Mouse (Mus musculus) neural tube, embryonic 14.5 days (tissue): ENCODE measurements at regions not wholly inside any gene's neighbourhood (a gene's known extent, or its start where the extent isn't known, plus 50 kb on each side); places are given as distances from the start of the nearest gene placed in this dataset.

Source experiments
- ATAC-seq: fragments of 200-750 bp; cut with Nextera tagmentation; 2 replicates; pipeline ENCODE4 v1.8.0; 2017; ENCODE audit warnings: low read depth, mild to moderate bottlenecking, moderate TSS enrichment, moderate library complexity
- H3K27ac ChIP-seq: fragments of 300-500 bp; sonication (generic); 2 replicates; pipeline ENCODE4 v1.5.1; 2014; ENCODE audit warnings: low read depth, mild to moderate bottlenecking, control low read depth, low read length, moderate library complexity, mixed read lengths
- H3K27me3 ChIP-seq: fragments of 300-500 bp; sonication (generic); 2 replicates; pipeline ENCODE4 v1.6.1; 2014; ENCODE audit warnings: low read length; ENCODE audit not compliant: control insufficient read depth, insufficient read depth
- H3K36me3 ChIP-seq: fragments of 300-500 bp; sonication (generic); 2 replicates; pipeline ENCODE4 v1.6.1; 2014; ENCODE audit warnings: low read length, mixed read lengths; ENCODE audit not compliant: control insufficient read depth, insufficient read depth
- H3K4me1 ChIP-seq: fragments of 300-500 bp; sonication (generic); 2 replicates; pipeline ENCODE4 v1.6.1; 2014; ENCODE audit warnings: low read length; ENCODE audit not compliant: control insufficient read depth, insufficient read depth
- H3K4me2 ChIP-seq: fragments of 300-500 bp; sonication (generic); 2 replicates; pipeline ENCODE4 v1.6.1; 2014; ENCODE audit warnings: mild to moderate bottlenecking, low read depth, low read length, control low read depth
- H3K4me3 ChIP-seq: fragments of 300-500 bp; sonication (generic); 2 replicates; pipeline ENCODE4 v1.5.1; 2014; ENCODE audit warnings: low read depth, low read length, control low read depth, mixed read lengths
- H3K9ac ChIP-seq: fragments of 300-500 bp; sonication (generic); replicated peaks from 2 replicates; pipeline ENCODE4 v1.6.1; 2014; ENCODE audit warnings: low read depth, mild to moderate bottlenecking, control low read depth, low read length, mixed read lengths
- H3K9me3 ChIP-seq: fragments of 300-500 bp; sonication (generic); 2 replicates; pipeline ENCODE4 v1.6.1; 2016; ENCODE audit warnings: low read length; ENCODE audit not compliant: control insufficient read depth
- WGBS: fragments of 180-500 bp; shearing (Covaris S2); extraction: QIAGEN DNeasy Blood & Tissue Kit; methylation state at CpG from one replicate; pipeline ENCODE4 v1.1.7; 2014; 5-methylcytosine and 5-hydroxymethylcytosine counted together

DNA sequence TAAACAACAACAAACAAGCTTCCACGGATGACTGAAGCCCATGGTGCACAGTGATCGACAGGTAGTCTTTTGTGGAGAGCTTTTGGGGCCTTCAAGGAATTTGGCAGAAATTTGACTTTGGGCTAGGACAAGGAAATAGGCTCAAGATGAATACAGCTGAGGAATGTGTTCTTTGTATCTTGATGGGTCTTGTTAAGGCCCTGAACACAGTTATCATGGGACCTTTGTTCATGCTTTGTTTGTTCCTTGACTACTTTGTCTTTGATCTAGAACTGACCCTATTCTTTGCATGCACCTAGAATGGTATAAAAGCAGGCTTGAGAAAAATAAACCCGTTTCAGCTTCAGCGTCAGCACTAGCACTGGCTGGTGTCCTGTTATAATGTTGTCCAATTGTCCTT is 168.1 kb upstream of the Sp8 start:
- no peaks in the 10 kb centered on the region for H3K4me1 ChIP-seq
- no peaks in the 10 kb centered on the region for H3K9me3 ChIP-seq
- no peak for ATAC-seq
- H3K27me3 ChIP-seq, result no peaks in the 10 kb centered on the region
- WGBS, result 87% methylated on average over 4 of the region's 4 CpGs
- H3K4me3 ChIP-seq, result no peak overlapping the region
- H3K4me2 ChIP-seq, result no peak overlapping the region
- H3K36me3 ChIP-seq, result no peaks in the 10 kb centered on the region
- H3K27ac ChIP-seq, result no peak overlapping the region
- no peak overlapping the region for H3K9ac ChIP-seq

DNA sequence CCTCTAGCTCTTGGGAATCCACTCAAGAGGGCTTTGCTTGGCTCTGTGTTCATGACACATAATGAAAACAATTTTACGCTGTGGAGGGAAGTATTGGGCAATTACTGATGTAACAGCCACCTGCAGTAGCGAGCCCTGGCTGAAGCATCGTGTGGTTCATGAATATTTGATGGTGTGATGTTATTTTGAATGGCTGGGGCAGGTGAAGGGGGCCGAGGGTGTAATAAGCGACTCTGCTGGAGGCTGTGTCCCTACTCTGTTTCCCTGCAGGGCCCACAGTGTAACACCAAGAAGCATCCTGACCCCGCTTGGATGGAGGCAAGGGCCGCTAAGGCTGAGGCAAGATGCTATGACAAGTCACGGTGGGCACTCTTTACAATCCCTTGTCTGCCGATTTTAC is 184.6 kb upstream of the Sp8 start:
- no peaks in the 10 kb centered on the region for H3K36me3 ChIP-seq
- peaks cover 34% of the 10 kb centered on the region for H3K27me3 ChIP-seq
- H3K4me2 ChIP-seq, result no peak overlapping the region
- 6% methylated on average over 9 of the region's 9 CpGs for WGBS
- no peaks in the 10 kb centered on the region for H3K9me3 ChIP-seq
- peak; percentile 75; the same call in 1 of the 2 replicates for ATAC-seq
- H3K4me1 ChIP-seq, result no peaks in the 10 kb centered on the region
- no peak overlapping the region for H3K9ac ChIP-seq
- no peak overlapping the region for H3K27ac ChIP-seq
- no peak overlapping the region for H3K4me3 ChIP-seq

DNA sequence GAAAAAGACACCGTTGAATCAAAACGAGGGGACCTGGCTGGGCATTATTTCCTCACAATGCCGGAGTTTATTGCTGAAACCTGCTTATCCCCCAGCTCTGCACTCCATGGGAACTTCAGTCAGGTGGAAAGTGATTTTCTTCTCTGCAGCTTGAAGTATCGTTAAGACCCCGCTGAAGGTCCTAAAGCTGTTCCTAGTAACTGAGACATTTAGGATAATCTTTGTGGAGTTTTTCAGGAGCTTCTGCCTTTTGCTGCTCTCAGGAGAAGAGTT is 185.0 kb upstream of the Sp8 start:
- WGBS, result 0% methylated on average over 5 of the region's 5 CpGs
- H3K36me3 ChIP-seq, result no peaks in the 10 kb centered on the region
- no peaks in the 10 kb centered on the region for H3K9me3 ChIP-seq
- no peak overlapping the region for H3K9ac ChIP-seq
- no peaks in the 10 kb centered on the region for H3K4me1 ChIP-seq
- H3K27me3 ChIP-seq, result peaks cover 34% of the 10 kb centered on the region
- peak; percentile 62; the same call in 1 of the 2 replicates for ATAC-seq
- H3K4me3 ChIP-seq, result no peak overlapping the region
- H3K4me2 ChIP-seq, result no peak overlapping the region
- no peak overlapping the region for H3K27ac ChIP-seq

DNA sequence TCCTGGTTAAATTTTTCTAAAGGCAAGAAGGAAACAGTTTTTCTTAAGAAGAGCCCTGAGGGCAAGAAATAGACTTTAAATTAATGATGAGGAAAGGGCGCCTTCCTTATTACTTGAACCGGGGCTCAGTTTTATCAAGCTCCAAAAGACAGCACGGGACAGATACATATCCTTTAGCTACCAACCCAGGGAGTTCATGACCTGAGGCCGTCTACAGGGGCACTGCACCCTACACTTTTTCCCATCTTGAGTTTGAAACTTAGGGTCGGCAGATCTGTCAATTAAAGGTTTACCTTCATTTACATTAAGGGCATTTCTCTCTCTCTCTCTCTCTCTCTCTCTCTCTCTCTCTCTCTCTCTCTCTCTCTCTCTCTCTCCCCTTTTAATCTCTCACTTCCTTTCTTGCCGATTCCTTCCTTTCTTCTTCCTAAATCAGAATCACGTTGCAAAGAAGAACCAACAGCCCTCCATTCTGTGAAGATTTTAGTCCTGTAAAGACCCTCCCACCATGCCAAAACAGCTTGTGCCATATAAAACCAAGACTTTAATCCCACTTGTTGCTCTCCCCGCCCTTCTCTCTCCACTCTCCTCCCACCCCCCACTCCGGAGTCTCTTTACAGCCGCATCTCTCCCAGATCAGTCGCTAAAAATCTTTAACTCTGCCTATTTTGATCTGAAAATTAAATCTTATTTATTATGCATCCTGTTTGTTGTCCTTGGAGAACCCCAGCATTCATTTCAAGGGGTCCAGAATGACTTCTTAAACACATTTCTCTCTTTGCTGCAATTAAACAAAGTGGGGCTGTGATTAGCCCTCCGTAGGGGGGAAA is 185.5 kb upstream of the Sp8 start:
- H3K4me3 ChIP-seq, result no peak overlapping the region
- no peaks in the 10 kb centered on the region for H3K36me3 ChIP-seq
- H3K9ac ChIP-seq, result no peak overlapping the region
- peaks cover 29% of the 10 kb centered on the region for H3K27me3 ChIP-seq
- WGBS, result 3% methylated on average over 12 of the region's 12 CpGs
- ATAC-seq, result no peak
- H3K27ac ChIP-seq, result no peak overlapping the region
- no peak overlapping the region for H3K4me2 ChIP-seq
- no peaks in the 10 kb centered on the region for H3K9me3 ChIP-seq
- H3K4me1 ChIP-seq, result no peaks in the 10 kb centered on the region

DNA sequence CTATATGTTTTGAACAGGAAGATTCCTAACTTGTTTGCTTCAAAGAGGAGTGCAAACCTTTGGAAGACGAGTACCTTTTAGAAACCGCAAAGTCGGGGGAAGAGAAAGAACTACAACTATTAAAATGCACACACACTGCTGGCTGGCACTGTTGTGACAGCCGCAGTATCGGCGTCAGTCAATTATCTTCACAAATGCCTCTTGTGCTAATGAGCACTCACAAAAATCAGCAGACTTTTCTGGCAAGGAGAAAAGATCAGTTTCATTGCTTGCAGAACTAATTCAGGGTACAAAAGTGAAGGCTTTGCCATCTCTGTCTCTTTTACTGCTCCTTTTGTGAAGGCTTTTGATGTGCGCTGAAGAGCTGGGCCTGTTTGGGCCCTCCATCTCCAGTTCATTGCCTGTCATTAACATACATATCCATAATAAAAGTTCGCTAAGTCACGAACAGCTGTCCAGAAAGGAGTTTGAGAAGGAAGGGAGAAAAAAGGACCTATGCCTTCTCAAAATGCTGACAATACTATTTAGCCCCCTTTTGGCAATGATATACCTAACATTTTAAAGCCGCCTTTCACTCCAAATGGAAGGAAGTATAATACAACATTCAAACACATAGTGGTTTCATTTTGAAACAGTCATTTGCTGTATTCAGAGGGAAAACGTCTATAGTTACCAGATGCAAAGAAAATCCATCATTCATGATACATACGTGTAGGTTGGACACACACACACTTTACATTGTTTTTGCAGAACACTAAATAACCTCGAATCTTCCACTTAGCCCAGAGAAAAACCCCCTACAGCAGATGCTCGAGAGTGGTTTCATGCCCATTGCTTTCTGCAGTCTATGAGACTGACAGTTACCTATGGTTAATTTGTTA is 186.6 kb upstream of the Sp8 start:
- Histone ChIP-seq H3K4me3 (no peak overlapping the region), H3K27me3 (peaks cover 30% of the 10 kb centered on the region), H3K9me3 (no peaks in the 10 kb centered on the region), H3K4me1 (no peaks in the 10 kb centered on the region), H3K36me3 (no peaks in the 10 kb centered on the region), H3K4me2 (no peak overlapping the region), H3K9ac (no peak overlapping the region), H3K27ac (no peak overlapping the region)
- no peak for ATAC-seq
- 10% methylated on average over 14 of the region's 14 CpGs for WGBS

DNA sequence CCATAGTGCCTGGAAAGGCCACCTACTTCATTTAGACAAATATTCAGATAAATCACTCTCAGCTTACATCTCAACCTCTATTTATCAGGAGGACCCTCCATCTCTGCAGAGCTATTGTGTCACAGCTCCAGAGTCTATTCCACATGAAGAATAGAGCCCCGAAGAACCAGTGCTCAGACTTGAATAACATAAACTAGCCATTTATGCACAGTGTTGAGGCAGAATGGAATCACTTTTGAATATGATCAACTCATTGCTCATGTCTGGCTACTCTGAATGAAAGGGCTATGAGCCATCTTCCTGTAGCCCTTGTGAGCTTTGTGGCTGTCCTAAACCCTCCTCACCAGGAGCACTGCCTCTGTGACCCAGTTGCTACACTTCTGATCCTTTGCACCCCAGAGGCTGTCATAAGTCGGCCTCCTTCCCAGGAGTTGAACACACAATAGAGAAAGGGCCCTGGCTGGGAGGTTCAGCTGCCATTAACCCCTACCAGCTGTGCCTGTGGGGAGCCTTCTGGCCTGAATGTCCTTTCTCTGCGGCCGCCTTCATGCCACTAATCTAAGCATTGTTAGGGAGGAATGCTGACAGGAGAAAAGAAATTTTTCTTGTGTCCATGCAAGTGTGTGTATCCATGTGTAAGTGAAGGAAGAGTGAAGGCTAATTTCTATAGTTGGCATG is 195.5 kb upstream of the Sp8 start:
- Histone ChIP-seq H3K4me3 (no peak overlapping the region), H3K27ac (no peak overlapping the region), H3K36me3 (no peaks in the 10 kb centered on the region), H3K4me1 (no peaks in the 10 kb centered on the region), H3K9me3 (no peaks in the 10 kb centered on the region), H3K4me2 (no peak overlapping the region), H3K9ac (no peak overlapping the region), H3K27me3 (peaks cover 27% of the 10 kb centered on the region)
- 12% methylated on average over 4 of the region's 4 CpGs for WGBS
- ATAC-seq, result peak; percentile 34; the same call in 1 of the 2 replicates

DNA sequence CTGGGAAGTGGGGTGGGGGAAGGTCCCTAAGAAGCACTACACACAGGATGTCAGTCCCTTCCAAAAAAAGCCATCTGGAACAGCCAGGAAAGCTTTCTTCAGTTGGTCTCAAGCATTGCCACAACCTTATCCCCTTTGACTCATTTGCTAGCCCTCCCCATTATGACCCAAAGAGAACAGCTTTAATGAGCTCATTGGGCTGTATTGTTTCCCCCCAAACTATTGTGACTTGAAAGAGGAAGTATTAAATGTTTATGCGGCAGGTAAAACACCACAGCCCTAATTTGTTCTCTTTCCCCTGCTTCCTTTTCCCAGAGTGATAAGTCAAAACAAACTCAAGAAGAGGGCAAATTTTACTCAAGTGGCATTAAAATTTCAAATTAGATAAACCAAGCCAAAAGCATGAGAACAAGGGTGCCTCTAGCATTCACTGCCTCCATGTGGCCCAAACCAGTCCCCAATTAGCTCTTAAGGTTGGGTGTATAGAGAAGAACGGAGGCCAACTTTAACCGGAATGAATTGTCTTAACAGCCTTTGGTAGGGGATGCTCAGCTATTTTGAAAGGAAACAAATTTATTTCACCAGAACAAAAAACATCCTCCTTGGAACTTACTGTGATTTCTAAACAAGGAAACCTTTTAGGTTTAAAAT is 196.7 kb upstream of the Sp8 start:
- no peak overlapping the region for H3K4me3 ChIP-seq
- WGBS, result 27% methylated on average over 3 of the region's 3 CpGs
- no peak for ATAC-seq
- peaks cover 29% of the 10 kb centered on the region for H3K27me3 ChIP-seq
- no peaks in the 10 kb centered on the region for H3K36me3 ChIP-seq
- H3K9me3 ChIP-seq, result no peaks in the 10 kb centered on the region
- H3K4me1 ChIP-seq, result no peaks in the 10 kb centered on the region
- no peak overlapping the region for H3K9ac ChIP-seq
- no peak overlapping the region for H3K4me2 ChIP-seq
- no peak overlapping the region for H3K27ac ChIP-seq

DNA sequence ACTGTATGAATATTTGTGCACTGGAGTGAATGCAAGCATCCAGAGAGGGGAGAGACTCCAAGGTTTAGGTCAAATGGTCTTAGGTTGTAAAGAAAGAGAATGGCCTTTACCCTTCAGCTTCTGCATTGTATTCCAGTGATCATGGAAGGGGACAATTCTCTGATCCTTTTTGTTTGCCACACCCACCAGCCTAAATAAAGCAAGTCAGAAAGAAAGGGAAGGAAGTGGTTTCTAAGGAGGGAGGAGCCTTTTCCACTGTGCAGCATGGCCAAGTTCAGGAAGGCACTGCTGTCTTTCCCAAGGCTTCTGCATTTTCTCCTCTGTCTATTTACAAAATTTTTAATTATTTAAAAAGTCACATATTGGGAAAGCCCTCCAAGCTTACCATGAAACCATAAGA is 197.5 kb upstream of the Sp8 start:
- no peak overlapping the region for H3K4me3 ChIP-seq
- no peak overlapping the region for H3K27ac ChIP-seq
- no peaks in the 10 kb centered on the region for H3K36me3 ChIP-seq
- no peaks in the 10 kb centered on the region for H3K9me3 ChIP-seq
- ATAC-seq, result no peak
- H3K4me2 ChIP-seq, result no peak overlapping the region
- no peak overlapping the region for H3K9ac ChIP-seq
- H3K4me1 ChIP-seq, result no peaks in the 10 kb centered on the region
- peaks cover 33% of the 10 kb centered on the region for H3K27me3 ChIP-seq
